Mouse (Mus musculus) CD4-positive helper T cell, adult 2 months (primary cell): ENCODE results near the gene Actr5.
A peak's percentile ranks its signal among the peaks of the same experiment; 100 is the strongest.

Experiments
- DNase-seq: peaks from one replicate; pipeline ENCODE4 v3.0.0-alpha.2; 2012; ENCODE audit warnings: low read depth, missing footprints, low spot score

The Actr5 gene

DNA sequence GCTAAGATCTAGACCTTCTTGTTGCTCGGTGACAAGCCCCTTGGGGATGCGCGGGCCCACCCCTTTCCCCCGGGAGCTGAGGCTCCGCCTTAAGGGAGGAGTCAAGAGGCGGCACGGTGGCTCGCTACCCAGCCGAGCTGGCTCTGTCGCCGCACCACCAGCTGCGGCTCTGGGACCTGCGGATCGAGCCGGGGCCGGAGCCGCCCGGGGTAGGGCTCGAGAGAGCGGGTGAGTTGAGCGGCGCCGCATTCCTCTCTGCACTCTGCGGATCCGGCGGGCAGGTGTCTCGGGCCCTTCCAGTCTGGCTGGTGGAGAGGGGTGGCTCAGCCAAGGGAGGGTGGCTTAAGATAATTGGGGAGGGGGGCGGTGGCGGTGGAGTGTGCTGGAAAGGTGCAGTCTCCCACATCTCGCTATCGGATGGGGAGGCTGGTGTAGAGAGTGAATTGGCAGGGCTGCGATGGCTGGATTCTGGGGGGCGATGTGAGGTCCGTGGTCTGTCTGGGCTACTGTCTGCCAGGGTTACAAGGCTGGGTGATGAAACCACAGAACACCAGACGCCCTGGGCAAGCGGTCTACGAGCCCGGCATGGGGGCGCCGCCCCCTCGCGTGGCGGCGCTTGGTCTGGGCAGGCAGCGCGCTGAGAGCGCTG lies 42.5 kb downstream of the Actr5 start:
- peak; percentile 85 for DNase-seq

DNA sequence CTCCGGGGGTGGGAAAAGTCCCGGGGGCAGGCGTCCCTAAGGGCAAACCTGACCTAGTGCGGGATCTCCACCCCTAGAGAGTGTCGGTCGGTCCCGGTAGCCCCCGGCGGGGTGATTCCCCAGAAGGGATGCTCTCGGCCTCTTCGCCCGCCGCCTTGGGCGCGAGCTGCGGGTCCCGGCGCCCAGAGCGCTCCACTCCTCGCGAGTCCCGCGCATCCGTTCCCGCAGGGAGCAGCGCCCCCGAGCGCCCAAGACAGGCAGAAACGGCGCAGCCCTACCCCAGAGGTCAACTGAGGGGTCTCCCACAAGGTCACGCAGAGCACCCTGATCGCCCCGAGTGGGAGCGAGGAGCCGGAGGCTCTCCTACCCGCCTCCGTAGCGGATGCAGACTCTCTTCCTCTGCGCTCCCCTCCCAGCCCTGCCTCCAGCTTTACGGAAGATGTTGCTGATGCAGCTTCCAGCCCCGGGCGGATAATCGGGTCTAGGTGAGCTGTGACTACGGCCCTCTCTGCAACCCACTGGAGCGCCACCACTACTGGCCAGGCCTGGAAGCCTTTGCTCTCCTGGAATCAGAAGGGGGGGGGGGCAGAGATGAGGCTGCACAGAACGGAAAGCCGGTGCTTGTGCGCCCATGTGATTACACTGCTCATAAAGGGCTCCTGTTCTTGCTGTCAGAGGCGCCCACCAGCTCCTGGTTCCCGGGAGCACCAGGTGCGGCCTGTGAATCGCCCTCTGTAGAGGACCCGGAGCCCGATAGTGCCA lies 43.2 kb downstream of the Actr5 start:
- peak; percentile 72 for DNase-seq

DNA sequence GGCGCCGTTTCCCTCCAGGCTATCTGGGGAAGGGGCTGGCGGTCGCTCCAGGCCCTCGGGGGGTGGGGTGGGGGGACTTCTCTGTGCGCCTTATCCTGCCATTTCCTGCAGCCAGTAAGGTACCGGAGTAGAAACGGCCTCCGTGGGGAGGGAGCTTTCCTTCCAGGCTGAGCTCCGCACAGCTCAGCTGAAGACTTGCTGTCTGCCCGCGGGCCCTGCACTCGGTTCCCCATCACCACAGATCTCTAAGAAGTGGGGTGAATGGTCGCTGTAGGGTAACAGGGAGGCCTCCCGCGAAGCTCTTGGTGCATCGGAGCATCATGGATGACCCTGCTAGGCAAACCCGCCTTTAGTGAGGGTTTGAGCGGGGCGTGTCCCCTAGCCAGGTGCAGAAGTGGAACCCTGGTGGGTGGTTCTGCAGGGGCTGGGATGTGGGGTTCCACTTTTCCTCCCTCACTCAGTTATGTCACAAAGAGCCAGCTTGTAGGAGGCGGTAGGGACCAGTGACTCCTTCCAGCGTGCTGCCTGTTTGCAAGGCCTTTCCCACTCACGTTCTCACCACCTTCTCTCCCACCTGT lies 43.8 kb downstream of the Actr5 start:
- DNase-seq: peak; percentile 46

DNA sequence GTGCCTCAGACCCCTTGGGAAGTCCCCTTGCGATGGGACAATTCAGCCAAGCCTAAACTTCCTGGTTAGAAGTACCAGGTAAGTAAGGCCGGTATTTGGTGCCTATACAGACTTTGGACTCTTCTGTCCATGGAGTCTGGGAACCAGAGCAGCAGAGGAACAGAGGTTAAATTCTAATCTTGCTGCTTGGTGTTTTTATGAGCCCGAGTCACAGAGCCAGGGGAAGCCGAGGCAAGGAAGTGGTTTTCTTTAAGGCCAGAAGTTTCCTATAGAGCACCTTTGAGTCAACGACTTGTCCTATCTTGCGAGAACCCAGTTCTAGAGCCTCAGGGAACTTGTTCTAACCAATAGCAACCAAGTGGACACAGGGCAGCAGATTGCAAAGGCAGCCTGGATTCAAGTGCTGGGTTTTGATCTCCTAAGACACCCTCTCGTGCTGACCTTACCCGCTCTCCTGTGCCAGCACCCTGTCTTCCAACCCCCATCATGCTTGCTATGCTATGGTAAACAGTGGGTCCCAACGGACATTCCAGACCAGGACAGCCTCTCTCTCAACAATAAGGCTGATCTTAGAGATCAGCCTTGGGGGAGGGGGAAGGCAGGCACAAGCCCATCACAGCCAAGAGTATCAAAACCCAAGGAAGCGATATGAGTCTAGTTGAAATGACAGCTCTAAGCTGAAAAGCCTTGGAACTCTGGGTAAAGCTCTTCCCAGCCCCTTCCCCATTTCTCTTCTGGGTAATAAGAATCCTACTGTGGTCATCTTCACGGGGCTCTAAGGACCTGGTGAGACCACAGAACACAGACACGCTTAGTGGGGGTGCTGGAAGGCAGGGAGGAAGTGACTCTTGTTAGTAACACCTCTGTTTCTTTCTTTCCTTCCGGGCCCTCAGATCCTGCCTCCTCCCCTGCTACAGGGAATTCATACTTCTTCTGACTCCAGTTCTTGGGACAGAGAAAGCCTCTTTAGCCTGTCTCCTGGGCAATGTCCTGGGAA lies 44.8 kb downstream of the Actr5 start:
- peak; percentile 76 for DNase-seq

DNA sequence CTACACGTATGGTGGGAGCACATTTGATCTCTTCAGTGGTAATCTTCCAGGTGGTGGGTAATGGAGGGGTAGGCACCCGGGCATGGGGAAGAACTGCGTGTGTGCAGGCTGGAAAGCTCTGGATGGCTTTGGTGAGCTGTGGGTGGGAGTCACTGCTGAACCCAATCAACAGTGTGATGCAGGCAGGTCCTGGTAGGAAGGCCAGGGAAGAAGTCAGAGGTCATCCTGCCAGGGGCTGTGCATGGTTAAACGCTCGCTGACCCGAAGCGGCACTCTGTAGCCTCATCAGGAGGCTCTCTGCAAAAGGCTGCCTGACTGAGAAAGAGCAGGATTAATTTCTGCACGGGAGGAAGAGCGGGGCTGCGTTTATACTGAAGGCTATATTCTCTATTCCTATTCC lies 45.9 kb downstream of the Actr5 start:
- no peak for DNase-seq

DNA sequence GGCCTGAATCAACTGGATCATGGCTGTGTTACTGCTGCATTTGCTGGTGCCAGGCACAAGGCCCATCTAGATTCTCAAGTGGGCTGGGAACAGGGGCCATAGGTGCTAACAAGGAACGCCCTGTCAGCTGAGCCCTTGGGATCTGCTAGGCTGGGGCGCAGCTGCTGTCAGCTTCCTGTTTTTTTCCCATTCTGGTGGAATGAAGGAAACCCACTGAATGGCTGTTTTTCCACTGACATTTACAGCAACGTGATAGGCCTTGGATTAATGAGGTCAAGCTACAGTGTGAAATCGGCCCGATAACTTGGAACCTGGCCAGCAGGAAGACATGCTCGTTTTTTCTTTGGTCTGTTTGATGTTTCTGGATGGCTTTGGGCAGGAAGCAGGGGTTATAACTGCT lies 48.1 kb downstream of the Actr5 start:
- DNase-seq: peak; percentile 54

DNA sequence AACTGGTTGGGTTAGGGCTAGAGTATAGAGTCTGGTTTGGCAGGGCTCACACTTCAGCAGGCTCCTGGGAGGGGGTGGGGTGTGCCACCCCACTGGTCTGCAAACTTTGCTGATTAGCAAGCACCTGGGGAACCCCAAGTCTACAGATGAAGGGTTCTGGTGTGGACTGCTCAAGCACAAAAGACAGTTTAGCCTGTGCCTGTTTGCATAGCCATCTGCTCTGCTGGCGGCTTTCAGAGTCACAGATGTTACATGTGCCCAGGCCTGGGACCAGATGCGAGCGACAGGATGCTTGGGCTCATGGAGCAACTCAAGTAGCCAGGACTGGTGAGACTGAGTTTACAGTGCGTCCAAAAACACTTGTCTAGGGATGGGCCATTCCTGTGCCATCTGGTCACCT lies 48.8 kb downstream of the Actr5 start:
- no peak for DNase-seq

DNA sequence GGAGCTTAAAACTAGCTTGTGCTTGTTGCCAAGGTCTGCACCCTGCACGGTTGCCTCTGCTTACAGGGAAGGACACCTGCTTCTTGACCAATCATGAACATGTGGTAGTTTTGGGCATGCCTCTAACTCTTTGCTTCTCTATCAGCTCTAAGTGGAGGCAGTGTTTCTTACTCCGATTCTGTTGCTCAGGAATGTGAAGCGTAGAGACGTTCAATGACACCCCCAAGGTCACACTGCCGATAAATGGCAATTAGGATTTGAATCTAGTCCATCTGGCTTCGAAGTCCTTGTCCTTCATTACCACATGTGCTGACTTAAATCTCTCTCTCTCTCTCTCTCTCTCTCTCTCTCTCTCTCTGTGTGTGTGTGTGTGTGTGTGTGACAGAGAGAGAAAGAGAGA lies 49.4 kb downstream of the Actr5 start:
- no peak for DNase-seq

DNA sequence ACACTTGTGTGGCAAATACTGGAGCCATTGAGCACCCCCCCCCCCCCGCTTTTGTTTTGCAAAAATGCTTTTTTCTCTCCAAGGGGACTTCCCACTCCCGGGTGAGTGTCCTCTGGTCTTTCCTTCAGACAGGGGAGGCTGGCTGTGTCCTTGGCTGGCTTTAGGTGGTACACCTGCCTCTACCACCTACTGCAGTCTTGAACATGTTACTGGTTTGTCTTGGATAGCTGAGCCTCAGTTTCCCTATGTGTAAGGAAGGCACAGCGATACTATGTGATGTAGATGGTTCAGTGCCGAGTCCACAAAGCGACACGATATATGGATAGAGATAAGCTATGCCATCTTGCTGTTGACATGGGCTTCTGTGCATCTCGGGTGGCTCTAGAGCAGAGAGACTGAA lies 50.1 kb downstream of the Actr5 start:
- DNase-seq: no peak

DNA sequence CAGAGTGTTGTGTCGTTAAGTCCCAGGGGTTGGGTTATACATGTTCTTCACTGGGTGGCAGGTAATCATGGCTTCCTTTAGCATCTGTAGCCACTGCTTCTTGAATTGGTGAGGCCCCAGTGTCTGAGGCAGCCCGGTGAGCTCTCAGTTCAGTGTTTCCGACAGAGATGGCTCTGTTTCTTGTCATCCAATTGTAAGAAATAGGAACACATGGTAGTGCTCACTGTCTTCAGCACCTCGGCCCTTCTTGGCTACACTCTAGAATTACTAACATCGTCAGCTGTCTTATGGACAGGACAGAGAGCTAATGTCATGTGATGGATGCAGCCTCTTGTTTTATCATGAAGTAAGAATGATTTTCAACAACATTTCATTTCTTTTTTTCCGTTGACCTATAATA lies 50.5 kb downstream of the Actr5 start:
- DNase-seq: no peak

DNA sequence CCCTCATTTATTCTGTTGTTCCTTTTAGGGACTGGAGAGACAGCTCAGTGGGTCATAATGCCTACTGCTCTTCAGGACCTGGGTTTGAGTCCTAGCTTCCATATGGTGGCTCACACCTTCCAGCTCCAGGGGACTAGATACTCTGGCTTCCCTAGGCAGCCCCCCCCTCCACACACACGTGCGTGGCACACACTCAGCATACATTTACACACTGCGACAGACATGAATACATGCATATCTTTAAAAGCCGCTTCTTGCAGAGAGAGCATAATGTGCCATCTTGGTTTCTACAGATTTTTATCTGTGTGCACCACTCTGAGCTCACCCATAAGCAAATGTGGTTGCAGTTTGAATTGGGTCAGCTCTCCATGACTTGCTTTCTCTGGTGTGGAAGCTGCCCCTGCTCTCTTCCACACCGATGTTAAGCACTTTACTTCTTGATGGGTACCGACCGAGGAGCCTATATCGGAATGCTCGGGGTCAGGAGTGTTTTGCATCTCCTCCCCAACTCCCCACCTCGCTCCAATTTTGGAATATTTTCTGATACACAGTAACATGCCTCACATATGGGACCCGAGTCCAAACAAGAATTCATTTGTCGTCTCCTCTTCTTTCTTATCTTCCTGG lies 51.3 kb downstream of the Actr5 start:
- DNase-seq: no peak

DNA sequence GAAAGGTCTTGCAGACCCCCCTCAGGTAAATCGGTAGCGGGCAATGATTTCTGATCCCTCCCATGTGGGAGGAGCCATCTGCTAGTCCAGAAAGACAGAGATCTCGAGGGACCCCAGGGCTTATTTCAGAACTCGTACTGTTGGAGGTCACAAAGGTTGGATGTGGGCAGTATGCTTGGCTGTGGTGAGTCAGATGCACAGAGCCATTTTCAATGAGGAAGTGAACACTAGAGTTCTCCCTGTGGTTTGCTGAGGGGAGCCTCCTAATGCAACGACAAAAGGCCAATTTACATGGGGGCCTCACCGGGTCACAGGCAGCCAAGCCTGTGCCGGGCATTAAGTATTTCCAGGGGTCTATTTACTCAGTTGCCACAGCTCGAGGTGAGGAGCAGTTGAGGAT lies 53.3 kb downstream of the Actr5 start:
- no peak for DNase-seq

DNA sequence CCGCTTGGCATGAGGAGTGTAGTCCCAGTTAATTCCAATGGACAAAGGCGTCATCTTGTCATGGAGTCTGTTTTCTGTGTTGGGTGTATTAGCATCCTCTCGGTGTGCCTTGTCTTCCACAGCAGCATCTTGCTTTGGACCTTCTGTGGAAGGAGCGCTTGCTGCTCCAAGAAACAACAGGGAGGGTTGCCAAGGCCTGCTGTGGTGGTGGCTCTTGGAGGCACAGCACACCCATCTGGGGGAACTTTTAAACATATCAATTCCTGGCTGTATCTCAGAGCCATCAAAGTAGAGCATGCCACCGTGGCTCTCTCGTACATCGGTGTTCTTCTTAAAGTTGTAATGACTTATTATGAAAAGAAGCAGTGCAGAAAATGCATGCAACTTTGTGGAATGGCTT lies 54.4 kb downstream of the Actr5 start:
- DNase-seq: no peak

DNA sequence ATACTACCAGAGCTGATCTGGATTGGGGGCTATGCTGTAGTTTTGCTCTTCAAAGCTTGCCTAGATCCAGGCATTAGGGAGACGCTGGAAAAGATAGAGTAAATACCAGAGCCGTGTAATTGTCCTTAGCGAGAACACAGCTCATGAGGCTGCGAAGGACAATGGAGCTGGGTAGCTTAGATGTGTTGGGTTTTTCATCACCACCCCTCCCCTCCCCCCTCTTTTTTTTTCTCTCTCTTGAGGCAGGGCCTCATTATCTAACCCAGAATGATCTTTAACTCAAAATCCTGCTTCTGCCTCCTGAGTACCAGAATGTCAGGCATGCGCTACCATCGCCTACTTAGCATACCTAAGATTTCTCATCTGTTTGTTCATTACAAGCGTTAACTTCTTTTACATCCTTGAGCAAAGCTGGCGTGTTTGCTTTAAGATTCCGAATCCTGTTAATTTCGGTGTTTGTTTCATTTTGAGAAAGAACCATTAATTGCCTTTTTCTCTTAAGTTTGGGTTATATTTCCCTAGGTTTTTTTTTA lies 55.7 kb downstream of the Actr5 start:
- no peak for DNase-seq

DNA sequence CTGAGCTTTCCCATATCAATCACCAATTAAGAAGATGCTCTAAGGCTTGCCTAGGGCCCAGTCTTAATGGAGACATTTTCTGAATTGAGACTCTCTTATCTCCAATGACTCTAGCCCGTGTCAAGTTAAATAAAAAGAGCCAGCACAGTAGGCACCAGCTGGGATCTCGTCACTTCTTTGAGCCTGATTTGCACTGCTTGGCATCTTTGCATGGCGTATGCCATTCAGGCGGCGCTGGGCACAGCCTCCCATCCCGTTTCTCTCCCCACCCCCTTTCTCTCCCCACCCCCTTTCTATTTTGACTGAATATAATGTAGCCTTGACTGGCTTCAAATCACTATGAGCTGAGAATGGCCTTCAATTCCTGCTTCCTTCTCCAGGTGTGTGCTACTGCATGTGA lies 57.0 kb downstream of the Actr5 start:
- DNase-seq: no peak

DNA sequence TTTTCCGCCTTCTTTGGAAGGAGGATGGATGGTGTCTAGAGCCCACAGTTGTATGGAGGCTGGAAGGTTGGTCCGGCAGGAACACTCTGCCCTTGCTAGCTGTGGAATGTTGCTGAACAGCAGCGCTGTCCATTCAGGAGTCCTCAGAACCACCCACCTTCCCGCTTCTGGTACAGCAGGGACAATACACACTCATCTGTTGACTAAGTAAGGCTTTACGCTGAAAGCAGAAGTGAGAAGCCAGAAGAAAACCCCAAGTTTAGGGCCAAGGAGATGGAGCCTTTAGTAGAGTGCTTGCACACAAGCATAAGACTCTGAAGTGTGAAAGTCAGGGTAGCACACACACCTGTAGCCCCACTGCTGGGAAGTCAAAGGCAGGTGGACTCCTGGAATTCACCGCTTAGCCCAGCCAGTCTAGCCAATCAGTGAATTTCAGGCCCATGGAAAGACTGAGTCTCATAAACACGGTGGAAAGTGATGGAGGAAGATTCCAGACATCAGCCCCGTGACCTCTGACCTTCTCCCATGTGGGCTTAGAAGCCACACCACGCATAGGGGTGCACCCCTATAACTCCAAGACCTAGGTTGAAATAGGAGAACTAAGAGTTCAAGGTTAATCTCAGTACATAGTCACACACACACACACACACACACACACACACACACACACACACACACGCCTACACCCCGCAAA lies 57.8 kb downstream of the Actr5 start:
- DNase-seq: no peak

DNA sequence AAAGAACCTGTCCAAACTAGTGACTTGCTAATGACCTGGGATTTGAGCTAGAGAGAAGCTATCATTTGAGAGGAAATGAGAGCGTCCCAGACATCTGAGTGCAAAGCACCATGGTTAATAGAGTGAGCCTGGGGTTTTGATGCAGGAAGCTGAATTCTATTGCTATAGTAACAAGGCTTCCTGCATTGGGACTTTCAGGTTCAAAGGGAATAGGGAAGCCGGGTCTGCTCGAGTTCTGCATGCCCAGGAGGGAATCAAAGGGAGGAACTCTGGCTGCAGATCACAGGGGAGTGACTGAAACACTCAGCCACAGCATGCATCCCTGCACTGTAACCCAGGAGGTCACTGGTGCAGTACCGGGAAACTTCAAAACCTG lies 58.3 kb downstream of the Actr5 start:
- DNase-seq: no peak

DNA sequence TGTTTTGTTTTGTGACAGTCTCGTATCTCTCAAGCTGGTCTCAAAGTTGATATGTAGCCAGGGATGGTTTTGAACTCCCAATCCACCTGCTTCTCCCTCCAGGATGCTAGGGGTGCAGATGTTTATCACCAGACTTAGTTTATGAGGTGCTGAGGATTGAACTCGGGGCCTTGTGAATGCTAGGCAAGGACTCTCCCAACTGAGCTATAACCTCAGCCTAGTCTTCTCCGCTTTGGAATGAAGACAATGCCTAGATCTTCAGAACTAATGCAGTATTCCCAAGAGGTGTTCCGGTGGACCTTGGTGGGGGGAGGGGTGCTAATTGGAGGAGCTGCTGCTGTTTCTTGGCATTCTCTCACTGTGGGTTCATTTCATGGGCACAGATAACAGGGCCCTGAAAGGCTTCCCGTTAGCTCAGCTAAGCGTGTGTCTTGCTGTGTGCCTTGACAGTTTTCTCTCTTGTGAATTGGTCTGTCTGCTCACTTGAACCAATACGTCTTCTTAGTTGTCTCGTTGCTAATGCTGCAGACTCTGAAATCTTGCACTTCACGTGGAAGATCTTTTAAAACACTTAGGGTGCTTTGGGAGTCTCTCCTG lies 59.7 kb downstream of the Actr5 start:
- DNase-seq: no peak

DNA sequence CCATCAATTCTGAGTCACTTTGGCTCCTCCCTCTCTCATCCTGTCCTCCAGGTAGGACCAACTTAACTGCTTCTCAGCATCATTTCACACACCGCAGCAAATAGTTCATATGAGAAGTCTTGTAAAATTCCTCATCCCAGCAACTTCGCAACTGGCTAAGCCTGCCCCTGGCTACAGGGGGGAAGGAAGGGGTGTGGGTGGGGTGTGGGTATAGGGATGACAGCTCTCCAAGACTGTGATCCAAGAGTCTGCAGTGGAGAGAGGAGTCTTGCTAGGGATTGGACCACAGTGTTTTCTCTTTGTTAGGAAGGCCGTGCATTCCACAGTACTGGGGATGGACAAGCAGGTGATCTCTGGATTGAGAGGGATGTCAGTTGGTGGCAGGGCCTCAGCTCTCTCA lies 60.2 kb downstream of the Actr5 start:
- no peak for DNase-seq

DNA sequence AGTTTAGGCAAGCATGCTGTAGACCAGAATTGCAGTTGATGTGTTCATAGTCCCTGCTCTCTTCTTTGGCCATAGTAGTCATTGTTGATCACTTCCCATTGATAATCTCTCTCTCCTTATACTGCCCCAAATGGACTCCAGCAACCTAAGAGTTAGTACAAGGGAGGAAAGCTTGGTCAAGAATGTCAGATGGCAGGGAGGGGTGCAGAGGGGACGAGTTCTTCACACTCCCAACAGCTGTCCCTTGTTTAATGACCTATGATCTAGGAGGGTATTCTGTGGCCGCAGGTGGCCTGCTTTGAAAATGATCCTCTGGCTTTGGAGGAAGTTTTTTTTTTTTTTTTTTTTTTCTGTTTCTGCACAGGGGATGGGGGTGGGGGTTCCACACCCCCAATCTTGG lies 61.7 kb downstream of the Actr5 start:
- no peak for DNase-seq
